Comparison of ENCODE assay signal across 28 mouse cellular contexts in genomic region chr19:44751551-44751950, GRCm38 (mm10). TPM values are rescaled to one million over a fixed set of nuclear protein-coding genes. Genes with fewer than 3 reads are reported as not detected.
DNase-seq lines count a peak whose midpoint lies in the region; ATAC-seq and TF ChIP-seq lines count a peak whose summit lies in the region.
"Had no signal": no experiment of that assay in that cellular context is flagged by ENCODE, and none has a peak within 500 bp of the region (broad histone marks: within the 10 kb centered on the region; RNA-seq: fewer than 3 reads in every experiment).

No protein-coding gene starts in this region.

- no peak for ATAC-seq in hindbrain, postnatal 0 days
- ATAC-seq in midbrain, embryonic 11.5 days (ENCODE audit: low FRiP score): no peak
- no peak for ATAC-seq in midbrain, embryonic 14.5 days (ENCODE audit: low FRiP score, low TSS enrichment)
- no peak for ATAC-seq in neural tube, embryonic 11.5 days (ENCODE audit: insufficient read depth, low FRiP score, low TSS enrichment)
- ATAC-seq: activated CD4-positive, CD25-positive, alpha-beta regulatory T cell, adult 4 months; forebrain, postnatal 0 days had no signal

- H3K36me3 ChIP-seq in hindbrain, embryonic 10.5 days: no peaks in the 10 kb centered on the region
- H3K36me3 ChIP-seq in hindbrain, postnatal 0 days (ENCODE audit: insufficient read depth, low read length): no peaks in the 10 kb centered on the region
- no peaks in the 10 kb centered on the region for H3K36me3 ChIP-seq in midbrain, embryonic 11.5 days (ENCODE audit: control insufficient read depth, insufficient read depth, low read length)
- no peaks in the 10 kb centered on the region for H3K36me3 ChIP-seq in midbrain, embryonic 14.5 days (ENCODE audit: control insufficient read depth, insufficient read depth, low read length)
- no peaks in the 10 kb centered on the region for H3K36me3 ChIP-seq in neural tube, embryonic 11.5 days (ENCODE audit: control insufficient read depth, insufficient read depth, low read length)
- H3K36me3 ChIP-seq: forebrain, embryonic 10.5 days; G1E; heart, embryonic 12.5 days; limb, embryonic 13.5 days; liver, embryonic 13.5 days had no signal

- 0 out of 2 replicates have a peak overlapping the region, but pooled peaks have one; percentile 20 for H3K4me3 ChIP-seq in hindbrain, embryonic 10.5 days
- no peak overlapping the region for H3K4me3 ChIP-seq in hindbrain, postnatal 0 days (ENCODE audit: low read length)
- no peak overlapping the region for H3K4me3 ChIP-seq in midbrain, embryonic 11.5 days (ENCODE audit: low read depth, low read length)
- no peak overlapping the region for H3K4me3 ChIP-seq in midbrain, embryonic 14.5 days (replicated peaks; ENCODE audit: low read depth, low read length)
- no peak overlapping the region for H3K4me3 ChIP-seq in neural tube, embryonic 11.5 days (ENCODE audit: low read depth, low read length)
- H3K4me3 ChIP-seq: heart, embryonic 12.5 days; limb, embryonic 13.5 days; liver, embryonic 13.5 days had no signal

- H3K9ac ChIP-seq in hindbrain, postnatal 0 days (replicated peaks; ENCODE audit: low read length): no peak overlapping the region
- no peak overlapping the region for H3K9ac ChIP-seq in midbrain, embryonic 11.5 days (ENCODE audit: low read length)
- H3K9ac ChIP-seq in midbrain, embryonic 14.5 days (replicated peaks; ENCODE audit: low read length): no peak overlapping the region
- H3K9ac ChIP-seq in neural tube, embryonic 11.5 days (ENCODE audit: low read length): no peak overlapping the region
- H3K9ac ChIP-seq: forebrain, postnatal 0 days; heart, embryonic 12.5 days; limb, embryonic 13.5 days; liver, embryonic 13.5 days; lung, embryonic 14.5 days had no signal

- H3K9me3 ChIP-seq in hindbrain, embryonic 10.5 days: no peaks in the 10 kb centered on the region
- H3K9me3 ChIP-seq in hindbrain, postnatal 0 days (ENCODE audit: low read length): no peaks in the 10 kb centered on the region
- no peaks in the 10 kb centered on the region for H3K9me3 ChIP-seq in midbrain, embryonic 11.5 days (ENCODE audit: control insufficient read depth, low read length)
- no peaks in the 10 kb centered on the region for H3K9me3 ChIP-seq in midbrain, embryonic 14.5 days (ENCODE audit: control insufficient read depth, low read length)
- H3K9me3 ChIP-seq in neural tube, embryonic 11.5 days (ENCODE audit: control insufficient read depth, low read length): no peaks in the 10 kb centered on the region
- H3K9me3 ChIP-seq: forebrain, embryonic 10.5 days; heart, embryonic 12.5 days; limb, embryonic 13.5 days; liver, embryonic 13.5 days had no signal

- H3K27ac ChIP-seq in hindbrain, embryonic 10.5 days: 0 out of 2 replicates have a peak overlapping the region, but pooled peaks have one; percentile 50
- no peak overlapping the region for H3K27ac ChIP-seq in hindbrain, postnatal 0 days
- no peak overlapping the region for H3K27ac ChIP-seq in midbrain, embryonic 11.5 days (ENCODE audit: low read depth, low read length)
- H3K27ac ChIP-seq in midbrain, embryonic 14.5 days (replicated peaks; ENCODE audit: low read depth, low read length): no peak overlapping the region
- H3K27ac ChIP-seq in neural tube, embryonic 11.5 days (ENCODE audit: low read depth, low read length): no peak overlapping the region
- H3K27ac ChIP-seq: limb, embryonic 13.5 days; liver, embryonic 13.5 days had no signal

- WGBS in hindbrain, embryonic 10.5 days: 3% methylated on average over 3 of the region's 3 CpGs
- 15% methylated on average over 3 of the region's 3 CpGs for WGBS in hindbrain, postnatal 0 days
- 2% methylated on average over 3 of the region's 3 CpGs for WGBS in midbrain, embryonic 11.5 days
- WGBS in midbrain, embryonic 14.5 days: 2% methylated on average over 3 of the region's 3 CpGs
- WGBS in neural tube, embryonic 11.5 days: 6% methylated on average over 3 of the region's 3 CpGs

- peak; percentile 15 for DNase-seq in hindbrain, embryonic 10.5 days (ENCODE audit: low spot score)
- DNase-seq in hindbrain, postnatal 0 days (ENCODE audit: low spot score): no peak
- peak; percentile 91 for DNase-seq in midbrain, embryonic 11.5 days (ENCODE audit: low spot score, missing footprints)
- no peak for DNase-seq in midbrain, embryonic 14.5 days
- no peak for DNase-seq in neural tube, embryonic 11.5 days (ENCODE audit: low spot score)
- DNase-seq in thymus, postnatal 36 days: no peak
- DNase-seq in thymus, postnatal 25 days: no peak
- DNase-seq: adrenal gland, postnatal 10 days; cerebellum, adult 9-11 months; forebrain, postnatal 0 days; heart, postnatal 14 days; layer of hippocampus, adult 9-11 months; liver, embryonic 13.5 days; lung, postnatal 36 days; retina, postnatal 1 day; thymus, postnatal 14 days had no signal

- peaks cover 80% of the 10 kb centered on the region for H3K4me1 ChIP-seq in hindbrain, embryonic 10.5 days (replicated peaks)
- H3K4me1 ChIP-seq in hindbrain, postnatal 0 days (ENCODE audit: insufficient read depth, low read length): no peaks in the 10 kb centered on the region
- peaks cover 20% of the 10 kb centered on the region for H3K4me1 ChIP-seq in midbrain, embryonic 11.5 days (ENCODE audit: control insufficient read depth, insufficient read depth, low read length)
- peaks cover 10% of the 10 kb centered on the region for H3K4me1 ChIP-seq in midbrain, embryonic 14.5 days (ENCODE audit: control insufficient read depth, insufficient read depth, low read length)
- peaks cover 12% of the 10 kb centered on the region for H3K4me1 ChIP-seq in neural tube, embryonic 11.5 days (ENCODE audit: control insufficient read depth, insufficient read depth, low read length)

- peaks cover 100% of the 10 kb centered on the region for H3K27me3 ChIP-seq in hindbrain, embryonic 10.5 days (ENCODE audit: insufficient read depth, poor library complexity, severe bottlenecking)
- peaks cover 88% of the 10 kb centered on the region for H3K27me3 ChIP-seq in hindbrain, postnatal 0 days (ENCODE audit: insufficient read depth, low read length)
- peaks cover 99% of the 10 kb centered on the region for H3K27me3 ChIP-seq in midbrain, embryonic 11.5 days (ENCODE audit: control insufficient read depth, insufficient read depth, low read length)
- H3K27me3 ChIP-seq in midbrain, embryonic 14.5 days (ENCODE audit: control insufficient read depth, insufficient read depth, low read length): peaks cover 100% of the 10 kb centered on the region
- H3K27me3 ChIP-seq in neural tube, embryonic 11.5 days (ENCODE audit: control insufficient read depth, insufficient read depth, low read length): peaks cover 98% of the 10 kb centered on the region

- H3K4me2 ChIP-seq in hindbrain, postnatal 0 days (ENCODE audit: low read depth, low read length): no peak overlapping the region
- no peak overlapping the region for H3K4me2 ChIP-seq in midbrain, embryonic 11.5 days
- H3K4me2 ChIP-seq in midbrain, embryonic 14.5 days (ENCODE audit: low read length): no peak overlapping the region
- H3K4me2 ChIP-seq in neural tube, embryonic 11.5 days (ENCODE audit: low read depth): 0 out of 2 replicates have a peak overlapping the region, but pooled peaks have one; percentile 14
- H3K4me2 ChIP-seq: limb, embryonic 13.5 days; liver, embryonic 13.5 days had no signal

- no peak for TF ChIP-seq CTCF in hindbrain, postnatal 0 days (IDR thresholded peaks at IDR 0.05; ENCODE audit: low read depth)

RNA-seq across cellular contexts. Expression of gene Pax2, which starts 4.3 kb away (rescaled TPM):
- polyA plus RNA-seq in hindbrain, embryonic 10.5 days (2016; fragmentation: Nextera tagmentation; extraction: Ambion mirVana): 3.2 and 8.2 TPM in 2 replicates
- 8.1 and 9.0 TPM in 2 replicates for total RNA-seq in hindbrain, postnatal 0 days (2014; rRNA removed)
- 9.6 and 11.2 TPM in 2 replicates for polyA plus RNA-seq in hindbrain, postnatal 0 days (2015; fragmentation: Nextera tagmentation; extraction: Ambion mirVana)
- 0.34 and 0.57 TPM in 2 replicates for polyA plus RNA-seq in midbrain, embryonic 11.5 days (2014; fragmentation: Nextera tagmentation; extraction: Ambion mirVana)
- 1.7 and 1.9 TPM in 2 replicates for polyA plus RNA-seq in midbrain, embryonic 14.5 days (2014; fragmentation: Nextera tagmentation; extraction: Ambion mirVana)
- polyA plus RNA-seq in neural tube, embryonic 11.5 days (2014; fragmentation: Nextera tagmentation; extraction: Ambion mirVana): 7.4 and 8.0 TPM in 2 replicates
- total RNA-seq: adrenal gland, postnatal 10 days; gastrocnemius, adult 8-10 months; granulocyte monocyte progenitor cell, adult 5-6 weeks; heart, postnatal 14 days; left cerebral cortex, postnatal 10 days; megakaryocyte-erythroid progenitor cell, adult 5-6 weeks; monocyte, adult 5-6 weeks had no signal
- polyA plus RNA-seq: activated CD4-positive, CD25-positive, alpha-beta regulatory T cell, adult 4 months; G1E; heart, embryonic 12.5 days; intestine, embryonic 14.5 days; limb, embryonic 13.5 days; liver, embryonic 13.5 days had no signal

Comparison
In these comparisons a context has a peak if more than half of its experiments do, and no peak if none do; other contexts are left out.
1. DNase-seq: peak in hindbrain, embryonic 10.5 days (single experiment) and midbrain, embryonic 11.5 days (single experiment); none in hindbrain, postnatal 0 days (single experiment), midbrain, embryonic 14.5 days (single experiment), neural tube, embryonic 11.5 days (single experiment), thymus, postnatal 36 days (0 of 2) and thymus, postnatal 25 days (single experiment).